Mouse (Mus musculus) brain, embryonic 14.5 days (tissue): Measurements from ENCODE around the gene Slc38a1. TPM values are rescaled to one million over a fixed set of nuclear protein-coding genes. Genes with fewer than 3 reads are reported as not detected.

Experiments
- DNase-seq: peaks from one replicate; pipeline ENCODE4 v3.0.0-alpha.2; 2011; ENCODE audit warnings: low read depth
- CTCF ChIP-seq: fragments of 200-500 bp; IDR thresholded peaks from 2 replicates; pipeline ENCODE4 v1.5.1; 2012; ENCODE audit warnings: inconsistent platforms, mild to moderate bottlenecking, moderate library complexity, borderline replicate concordance; ENCODE audit not compliant: insufficient read depth, insufficient read length; ENCODE audit errors: extremely low read depth
- POLR2A ChIP-seq: fragments of 200-500 bp; IDR thresholded peaks from 2 replicates; pipeline ENCODE4 v1.6.1; 2012; ENCODE audit warnings: mild to moderate bottlenecking, inconsistent platforms, borderline replicate concordance; ENCODE audit not compliant: poor library complexity, insufficient read depth, insufficient read length, severe bottlenecking; ENCODE audit errors: extremely low read depth
- polyA plus RNA-seq: library from polyadenylated mRNA; depleted of rRNA; stranded (reverse); fragments of >200 nt; gene quantifications from 2 replicates; pipeline ENCODE4 v1.2.3, GENCODE M21; 2012

The Slc38a1 gene
- polyA plus RNA-seq, 1 experiment: 133 TPM

DNA sequence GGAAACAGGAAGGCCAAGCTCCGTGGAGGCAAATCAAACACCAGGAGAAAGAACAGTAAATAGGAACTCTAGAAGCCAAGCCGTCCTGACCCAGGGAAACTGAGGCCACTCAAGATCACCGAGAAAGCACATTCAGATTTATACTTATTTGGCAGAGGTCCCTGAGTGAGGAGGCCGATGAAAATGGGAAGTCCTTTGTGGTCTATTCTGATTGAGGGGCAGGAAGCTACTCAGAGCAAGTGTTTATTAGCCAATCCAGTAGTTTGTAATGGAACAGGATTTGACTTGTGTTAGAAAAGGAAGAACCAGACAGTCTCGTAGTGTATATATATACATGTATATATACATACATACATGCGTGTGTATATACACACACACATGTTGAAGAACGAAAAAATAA, 48.8 kb downstream of the Slc38a1 start:
- DNase-seq: no peak
- no peak for TF ChIP-seq POLR2A
- TF ChIP-seq CTCF: no peak

DNA sequence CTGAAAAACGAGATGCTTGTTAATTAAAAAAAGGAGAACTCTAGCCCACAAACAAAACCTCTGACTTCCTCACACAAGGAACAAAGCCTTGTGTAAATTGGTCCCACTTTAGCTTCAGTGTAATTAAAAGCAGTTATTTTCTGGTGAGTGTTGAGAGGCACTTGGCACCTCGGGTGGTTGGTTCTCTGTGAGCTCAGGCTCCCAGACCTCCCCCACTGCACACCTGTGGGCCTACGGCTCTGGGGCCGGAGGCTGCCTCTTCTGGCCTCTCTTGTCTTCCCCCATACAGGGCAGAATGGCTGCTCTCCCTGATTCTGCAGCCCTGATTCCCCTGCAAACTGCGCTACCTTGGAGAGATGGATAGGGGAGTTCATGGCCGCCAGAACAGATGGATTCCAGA, 49.3 kb downstream of the Slc38a1 start:
- peak; percentile 67 for DNase-seq
- no peak for TF ChIP-seq CTCF
- no peak for TF ChIP-seq POLR2A

DNA sequence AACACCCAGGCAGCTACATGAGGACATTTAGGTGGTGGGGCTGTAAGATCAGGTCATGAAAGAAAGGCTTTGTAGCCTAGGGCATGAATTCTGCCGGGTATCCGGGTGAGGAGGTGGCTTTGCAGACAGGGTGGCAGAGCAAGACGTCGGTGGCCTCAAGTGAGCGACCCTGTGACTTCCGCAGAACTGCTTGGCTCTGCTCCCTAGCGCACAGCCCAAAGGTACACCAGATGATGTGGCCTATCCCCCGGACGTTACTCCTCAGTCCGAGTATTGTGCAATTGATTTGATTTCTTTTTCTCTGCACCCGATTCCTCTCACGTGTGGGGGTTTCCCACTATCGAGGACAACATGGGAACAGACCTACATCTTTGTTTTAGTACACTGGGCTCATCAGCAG, 49.7 kb downstream of the Slc38a1 start:
- TF ChIP-seq CTCF (no peak), POLR2A (no peak)
- DNase-seq: no peak

DNA sequence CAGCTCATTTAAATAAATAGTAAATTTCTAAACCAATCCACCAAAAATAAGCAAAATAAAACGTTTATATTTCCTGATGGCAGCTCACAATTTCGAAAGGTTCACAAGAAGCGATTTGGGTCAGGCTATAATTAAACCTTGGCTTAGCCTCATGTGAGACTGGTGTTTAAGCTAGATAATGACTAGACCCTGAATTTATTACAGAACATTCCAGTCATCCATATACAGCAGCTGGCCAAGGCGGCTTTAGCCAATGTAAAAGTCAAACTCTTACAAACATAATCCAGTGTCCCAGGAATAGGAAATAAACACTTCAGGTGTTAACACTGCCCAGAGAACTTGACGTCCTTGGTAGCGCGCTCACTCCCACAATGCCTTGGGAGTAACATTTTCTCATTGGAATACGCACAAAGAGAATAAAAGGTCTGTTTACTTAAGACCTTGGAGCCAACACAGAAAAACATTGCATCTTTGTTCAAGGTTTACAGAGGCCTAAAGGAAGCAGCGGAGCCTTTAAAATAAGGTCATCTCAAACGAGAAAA, 50.8 kb downstream of the Slc38a1 start:
- DNase-seq: no peak
- TF ChIP-seq CTCF (no peak), POLR2A (no peak)

DNA sequence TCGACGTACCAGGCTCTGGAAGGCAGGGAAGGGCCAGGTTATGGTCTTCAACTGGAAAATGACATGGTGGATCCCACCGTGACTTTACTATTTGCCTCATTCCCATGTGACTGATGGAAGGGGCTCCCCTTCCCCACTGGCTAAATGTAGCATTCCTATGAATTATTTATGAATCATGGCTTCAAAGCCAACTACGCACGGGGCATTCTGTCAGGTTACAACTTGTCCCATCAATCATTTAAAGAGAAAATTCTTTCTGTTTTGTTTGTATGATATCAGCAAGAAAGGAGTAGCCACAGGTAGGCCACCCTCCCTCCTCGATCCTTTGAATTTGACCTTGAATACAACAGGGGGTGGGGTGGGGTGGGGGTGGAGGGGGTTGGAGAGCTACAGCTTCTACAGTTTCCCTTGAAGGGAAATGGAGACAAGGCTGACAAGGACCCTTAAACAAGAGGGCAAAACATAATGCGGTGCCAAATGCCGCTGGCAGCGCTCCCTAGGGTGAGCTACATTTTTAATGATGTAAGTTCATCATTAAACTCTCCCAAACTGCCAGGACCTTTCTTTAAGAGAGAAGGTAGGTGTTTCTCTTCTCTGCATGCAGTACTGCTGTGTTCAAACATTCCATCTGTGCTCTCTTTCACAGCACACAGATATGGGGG, 53.6 kb downstream of the Slc38a1 start:
- DNase-seq: peak; percentile 82
- TF ChIP-seq POLR2A (no peak), CTCF (no peak)

DNA sequence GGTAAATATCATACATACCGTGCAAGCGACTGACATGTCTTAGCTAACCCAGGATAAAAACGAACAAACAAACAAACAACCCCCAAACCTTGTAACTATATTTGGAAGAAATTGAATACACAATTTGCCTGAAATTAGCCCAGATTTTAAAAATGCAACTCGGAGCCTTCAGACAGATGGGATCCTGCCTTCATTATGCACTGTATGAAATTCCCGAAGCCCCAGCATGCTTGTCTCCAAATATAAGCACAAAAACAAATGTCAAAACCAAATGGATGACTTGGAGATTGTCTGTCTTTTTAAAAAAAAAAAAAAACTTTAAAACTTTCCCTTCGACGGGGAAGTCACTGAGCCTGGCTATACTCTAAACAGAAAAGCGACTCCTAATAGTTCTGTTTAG, 54.7 kb downstream of the Slc38a1 start:
- no peak for DNase-seq
- no peak for TF ChIP-seq POLR2A

DNA sequence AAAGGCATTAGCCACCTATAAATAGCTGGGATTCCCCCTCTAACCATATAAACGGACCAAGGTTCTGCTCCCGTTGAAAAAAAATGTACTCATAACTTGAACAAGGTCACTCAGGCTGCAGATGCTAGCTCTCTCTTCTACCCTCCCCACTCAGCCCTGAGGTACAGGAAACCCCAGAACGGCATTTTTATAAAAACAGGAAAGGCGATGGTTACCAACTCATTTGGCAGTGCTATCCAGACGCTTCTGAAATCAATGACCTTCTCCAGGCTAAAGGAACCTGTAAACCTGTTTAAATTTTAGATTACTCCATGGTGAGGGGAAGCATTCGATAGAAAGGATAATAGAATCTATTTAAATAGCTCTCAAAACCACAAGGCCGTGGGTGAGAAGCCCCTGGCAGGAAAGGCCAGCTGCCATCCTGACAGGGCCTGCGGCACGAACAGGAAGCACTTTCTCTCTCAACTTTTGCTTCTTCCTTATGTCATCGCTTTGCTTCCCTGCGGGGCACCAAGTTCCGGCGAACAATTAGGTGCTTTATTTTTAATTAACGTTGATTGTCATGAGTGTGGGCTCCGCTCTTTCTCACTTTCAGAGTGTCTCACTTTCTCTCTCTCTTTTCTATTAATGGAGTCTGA, 59.2 kb downstream of the Slc38a1 start:
- TF ChIP-seq POLR2A: no peak
- no peak for TF ChIP-seq CTCF
- no peak for DNase-seq

DNA sequence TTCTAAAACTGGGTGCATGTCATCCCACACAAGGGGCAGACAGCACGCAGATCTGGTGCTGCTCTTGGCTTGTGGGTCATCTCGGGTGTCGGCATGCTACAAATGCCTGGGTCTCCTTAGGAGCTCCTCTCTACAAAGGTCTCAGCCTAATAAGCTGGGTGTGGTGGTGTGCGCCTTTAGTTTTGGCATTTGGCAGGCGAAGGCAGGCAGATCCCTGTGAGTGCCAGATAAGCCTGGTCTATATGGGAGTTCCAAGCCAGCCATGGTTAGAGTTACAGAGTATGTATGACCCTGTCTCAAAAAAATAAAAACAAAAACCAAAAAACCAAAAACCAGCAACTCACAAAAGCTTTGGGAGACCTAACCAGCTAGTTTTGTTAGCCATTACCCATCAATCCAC, 65.7 kb downstream of the Slc38a1 start:
- DNase-seq: no peak
- TF ChIP-seq POLR2A (no peak), CTCF (no peak)

DNA sequence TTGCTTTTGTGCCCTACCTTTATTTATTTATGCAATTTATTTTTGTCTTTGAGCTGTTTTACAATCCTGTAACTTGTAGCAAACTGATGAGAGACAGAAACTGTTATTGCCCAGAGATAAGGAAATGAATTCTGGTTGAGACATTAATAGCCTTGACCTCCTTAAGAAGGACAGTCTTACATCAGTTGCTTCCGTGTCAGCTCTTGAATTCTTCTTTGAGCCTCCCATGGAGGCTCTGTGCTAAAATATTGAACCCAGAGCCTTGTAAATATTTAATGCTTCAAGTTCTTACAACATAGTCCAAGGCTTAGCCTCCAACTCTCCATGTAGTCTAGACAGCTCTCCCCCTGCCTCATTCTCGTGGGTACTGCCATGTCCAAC, 73.7 kb downstream of the Slc38a1 start:
- TF ChIP-seq CTCF: no peak
- TF ChIP-seq POLR2A: no peak
- DNase-seq: no peak

DNA sequence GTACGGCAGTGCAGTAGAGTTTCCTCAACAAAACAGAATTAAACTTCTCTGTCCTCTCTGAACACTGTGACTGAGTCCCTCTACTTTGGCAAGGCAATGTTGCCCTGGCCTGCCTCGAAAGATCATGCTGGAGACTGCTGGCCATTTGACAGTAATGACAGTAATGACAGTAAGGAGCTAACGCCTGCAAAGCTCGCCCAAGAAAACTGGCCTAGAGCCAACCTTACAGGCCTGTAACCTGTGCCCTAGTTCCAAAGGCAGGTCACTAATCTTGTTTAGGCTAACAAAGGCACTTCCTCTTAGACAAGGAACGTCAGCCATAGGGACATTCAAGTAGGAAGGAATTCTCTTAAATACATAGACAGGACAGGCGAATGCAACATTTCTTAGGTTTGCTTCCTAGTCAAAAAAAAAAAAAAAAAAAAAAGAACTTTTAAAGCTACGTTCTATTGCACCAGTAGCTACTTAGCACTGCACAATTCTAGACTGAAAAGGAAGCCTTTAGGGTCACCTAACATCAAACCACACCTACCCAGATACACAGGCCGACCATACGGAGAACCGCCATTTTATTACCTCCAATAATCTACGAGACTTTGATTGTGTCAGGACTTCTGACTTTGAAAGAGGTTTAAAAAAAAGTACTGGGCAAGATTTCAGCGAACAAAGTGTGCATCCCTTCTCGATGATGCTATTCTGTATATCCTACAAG, 74.3 kb downstream of the Slc38a1 start:
- TF ChIP-seq POLR2A: no peak
- TF ChIP-seq CTCF: no peak
- no peak for DNase-seq

DNA sequence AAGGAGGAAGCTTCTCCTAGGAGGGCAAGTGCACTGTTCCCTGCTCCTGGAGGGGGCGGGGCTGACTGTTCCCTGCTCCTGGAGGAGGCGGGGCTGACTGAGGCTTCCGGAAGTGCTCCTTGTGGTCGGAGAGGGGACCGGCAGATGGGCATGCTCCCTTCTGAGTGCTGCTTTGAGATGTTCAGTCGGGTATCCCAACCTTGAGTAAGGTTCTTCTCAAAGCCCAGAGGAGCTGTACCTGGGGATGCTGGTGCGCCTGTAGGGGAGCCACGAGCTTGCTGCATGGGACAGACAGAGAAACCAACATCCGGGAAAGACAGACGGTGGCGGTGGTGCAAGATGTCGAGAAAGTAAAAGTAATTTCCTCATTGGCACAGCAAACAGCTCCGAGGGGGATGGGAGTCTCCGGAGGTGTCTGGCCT, 75.9 kb downstream of the Slc38a1 start:
- DNase-seq: peak; percentile 56
- no peak for TF ChIP-seq POLR2A
- TF ChIP-seq CTCF: peak; percentile 32; the same call in 1 of the 2 replicates
